Mouse (Mus musculus) heart, embryonic 13.5 days (tissue): ENCODE data around the gene Tgfbr1. TPM values are rescaled to one million over a fixed set of nuclear protein-coding genes. Genes with fewer than 3 reads are reported as not detected.
"Not testable (repeated sequence)": the region's sequence is repeated elsewhere in the genome, so short reads cannot be mapped to it uniquely, and the experiment has no call there.

Experiments used
- ATAC-seq: fragments of 200-750 bp; cut with Nextera tagmentation; 2 replicates; pipeline ENCODE4 v1.8.0; 2017; ENCODE audit warnings: moderate TSS enrichment; ENCODE audit not compliant: insufficient number of reproducible peaks, low FRiP score, low TSS enrichment; ENCODE audit errors: extremely low read depth
- H3K27ac ChIP-seq: fragments of 300-500 bp; sonication (generic); replicated peaks from 2 replicates; pipeline ENCODE4 v1.5.1; 2015; ENCODE audit warnings: moderate library complexity, mild to moderate bottlenecking, inconsistent platforms
- H3K27me3 ChIP-seq: fragments of 300-500 bp; sonication (generic); replicated peaks from 2 replicates; pipeline ENCODE4 v1.6.1; 2015; ENCODE audit warnings: mild to moderate bottlenecking, inconsistent platforms
- H3K36me3 ChIP-seq: fragments of 300-500 bp; sonication (generic); 2 replicates; pipeline ENCODE4 v1.6.1; 2015; ENCODE audit warnings: mild to moderate bottlenecking, inconsistent platforms
- H3K4me1 ChIP-seq: fragments of 300-500 bp; sonication (generic); 2 replicates; pipeline ENCODE4 v1.6.1; 2015; ENCODE audit warnings: inconsistent platforms
- H3K4me2 ChIP-seq: fragments of 300-500 bp; sonication (generic); 2 replicates; pipeline ENCODE4 v1.6.1; 2015; ENCODE audit warnings: inconsistent platforms, mild to moderate bottlenecking, moderate library complexity
- H3K4me3 ChIP-seq: fragments of 300-500 bp; sonication (generic); 2 replicates; pipeline ENCODE4 v1.5.1; 2015; ENCODE audit warnings: moderate library complexity, mild to moderate bottlenecking, inconsistent platforms
- H3K9ac ChIP-seq: fragments of 300-500 bp; sonication (generic); 2 replicates; pipeline ENCODE4 v1.6.1; 2015; ENCODE audit warnings: inconsistent platforms, mild to moderate bottlenecking, moderate library complexity
- H3K9me3 ChIP-seq: fragments of 300-500 bp; sonication (generic); 2 replicates; pipeline ENCODE4 v1.6.1; 2016; ENCODE audit warnings: inconsistent platforms
- WGBS: fragments of 180-500 bp; shearing (Covaris S2); methylation state at CpG from one replicate; pipeline ENCODE4 v1.1.7; 2015; ENCODE audit warnings: mixed read lengths; 5-methylcytosine and 5-hydroxymethylcytosine counted together
- polyA plus RNA-seq: library from polyadenylated mRNA; unstranded; fragments of >200 nt; fragmentation: Nextera tagmentation; extraction: Ambion mirVana; gene quantifications from 2 replicates; pipeline ENCODE4 v1.2.1, GENCODE M21; 2015

The Tgfbr1 gene
- polyA plus RNA-seq, 1 experiment from 2014 or later, result 23.5 TPM

DNA sequence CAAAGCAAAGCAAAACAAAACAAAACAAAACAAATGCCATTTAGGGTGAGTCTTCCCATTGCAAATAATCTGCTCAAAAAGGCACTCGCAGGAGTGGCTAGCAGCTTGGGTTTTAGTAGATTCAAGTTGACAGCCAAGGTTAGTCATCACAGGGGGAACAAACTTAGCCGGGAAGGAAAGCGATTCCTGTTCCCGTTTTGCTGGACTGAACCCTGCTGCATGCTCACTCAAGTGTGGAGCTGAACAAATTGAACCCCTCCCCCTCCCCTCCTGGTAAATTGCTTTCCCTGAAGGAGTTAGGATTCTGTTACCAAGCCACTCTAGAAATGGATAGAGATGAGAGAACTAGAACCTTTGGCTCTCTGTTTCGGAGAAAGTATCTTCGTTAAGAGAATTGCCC, 3.3 kb upstream of the Tgfbr1 start:
- Histone ChIP-seq H3K27me3 (no peaks in the 10 kb centered on the region), H3K4me3 (no peak overlapping the region), H3K4me2 (no peak overlapping the region), H3K27ac (no peak overlapping the region), H3K9ac (no peak overlapping the region), H3K4me1 (peaks cover 21% of the 10 kb centered on the region), H3K9me3 (no peaks in the 10 kb centered on the region), H3K36me3 (no peaks in the 10 kb centered on the region)
- no peak for ATAC-seq
- 53% methylated on average over 6 of the region's 6 CpGs for WGBS

DNA sequence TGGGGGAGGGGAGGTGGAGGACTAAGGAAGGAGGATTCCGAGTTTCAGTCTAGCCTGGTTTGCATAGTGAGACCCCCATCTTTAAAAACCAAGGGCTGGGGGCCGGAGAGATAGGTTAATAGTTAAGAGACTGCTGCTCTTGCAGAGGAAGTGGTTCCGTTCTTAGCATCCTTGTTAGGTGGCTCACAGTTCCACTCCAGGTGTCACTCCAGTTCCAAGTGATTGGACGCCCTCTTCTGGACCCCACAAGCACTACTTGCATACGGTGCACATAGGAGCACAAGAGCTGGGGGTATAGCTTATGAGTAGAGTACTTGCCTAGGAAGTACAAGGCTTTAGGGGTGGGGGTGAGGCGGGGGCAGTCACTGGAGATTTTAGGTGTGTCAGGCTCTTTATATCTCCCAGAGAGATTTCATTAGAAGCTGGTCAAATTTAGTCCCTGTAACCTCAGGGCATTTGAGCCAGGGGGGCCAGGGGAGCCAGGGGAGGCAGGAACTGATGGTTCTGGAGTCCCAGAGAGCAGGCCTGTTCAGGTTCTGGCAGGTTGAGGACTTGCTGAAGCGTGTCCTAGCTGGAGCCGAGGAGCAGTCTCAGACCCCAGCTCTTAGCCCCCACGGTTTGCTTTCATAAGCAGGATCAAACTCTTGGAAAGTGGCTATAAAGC, 1.5 kb upstream of the Tgfbr1 start:
- peak overlapping the region; percentile 87 for H3K9ac ChIP-seq
- no peak for ATAC-seq
- peaks cover 34% of the 10 kb centered on the region for H3K4me1 ChIP-seq
- H3K36me3 ChIP-seq, result no peaks in the 10 kb centered on the region
- H3K4me3 ChIP-seq, result peak overlapping the region; percentile 82
- no peaks in the 10 kb centered on the region for H3K27me3 ChIP-seq
- no peaks in the 10 kb centered on the region for H3K9me3 ChIP-seq
- peak overlapping the region; percentile 36; the same call in 1 of the 2 replicates for H3K27ac ChIP-seq
- 30% methylated on average over 9 of the region's 9 CpGs for WGBS
- peak overlapping the region; percentile 91 for H3K4me2 ChIP-seq

DNA sequence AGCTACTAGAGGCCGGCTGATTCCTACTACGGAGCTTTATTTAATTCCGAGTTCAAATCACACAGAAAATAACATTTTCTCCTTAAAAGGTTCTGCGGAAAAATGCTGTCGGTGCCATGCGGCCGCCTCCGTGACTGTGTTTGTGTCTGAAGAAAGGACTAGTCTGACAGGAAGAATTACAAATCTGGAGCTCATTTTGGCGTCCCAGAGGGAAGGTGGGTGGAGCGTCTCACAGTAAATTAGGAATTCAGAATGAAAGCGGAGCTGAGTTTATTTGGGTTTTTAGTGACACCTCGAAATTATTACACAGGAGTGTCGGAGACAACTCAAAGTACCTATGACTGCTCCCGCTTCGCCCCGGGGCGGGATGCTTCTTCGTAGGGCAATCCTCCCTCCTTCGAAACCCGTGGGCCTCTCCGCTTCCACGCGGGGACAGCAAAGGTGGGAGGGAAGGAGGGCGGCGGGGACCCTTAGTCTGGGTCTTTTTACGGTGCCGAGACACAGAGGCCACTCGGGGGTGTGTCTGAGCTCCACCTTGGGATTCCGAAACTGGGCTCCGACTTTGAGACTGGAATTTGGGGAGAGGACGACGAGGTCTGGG, 861 bp upstream of the Tgfbr1 start:
- ATAC-seq, result no peak
- no peaks in the 10 kb centered on the region for H3K27me3 ChIP-seq
- peaks cover 38% of the 10 kb centered on the region for H3K4me1 ChIP-seq
- H3K4me2 ChIP-seq, result peak overlapping the region; percentile 91
- no peaks in the 10 kb centered on the region for H3K9me3 ChIP-seq
- peak overlapping the region; percentile 87 for H3K9ac ChIP-seq
- WGBS, result 1% methylated on average over 32 of the region's 32 CpGs
- H3K36me3 ChIP-seq, result no peaks in the 10 kb centered on the region
- H3K4me3 ChIP-seq, result peak overlapping the region; percentile 82
- peak overlapping the region; percentile 58 for H3K27ac ChIP-seq

DNA sequence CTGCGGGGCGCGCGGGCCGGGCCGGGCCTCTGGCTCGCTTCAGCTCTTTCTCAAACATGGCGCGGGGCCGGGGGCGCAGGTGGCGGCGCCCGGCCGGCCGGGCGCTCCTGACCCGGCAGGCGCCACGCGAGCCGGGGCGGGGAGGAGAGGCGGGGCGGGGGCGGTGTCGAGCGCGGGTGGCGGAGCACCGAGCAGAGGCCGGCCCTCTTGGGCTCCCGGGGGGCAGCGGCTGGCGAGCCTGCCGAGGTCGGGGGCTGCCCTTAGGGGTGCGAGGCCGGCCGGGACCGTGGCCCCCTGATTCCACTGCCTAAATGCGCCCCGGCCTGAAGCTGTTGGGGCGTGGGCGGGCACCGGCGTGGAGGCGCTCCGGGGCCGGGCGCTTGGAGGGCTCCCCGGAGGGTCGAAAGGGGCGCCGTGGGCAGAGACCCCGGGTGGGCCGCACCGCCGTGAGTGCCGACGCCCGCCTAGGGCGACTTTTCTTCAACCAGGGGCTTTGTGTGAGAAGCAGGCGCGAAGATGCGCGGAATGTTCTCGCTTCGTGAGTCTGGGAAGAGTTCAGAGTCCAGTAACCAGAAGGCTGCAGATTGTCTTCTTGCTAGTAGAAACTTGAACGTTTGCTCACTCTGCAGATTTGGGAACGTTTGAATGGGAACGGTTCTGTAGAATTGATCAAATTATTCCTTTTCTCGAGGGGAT, 542 bp downstream of the Tgfbr1 start:
- WGBS, result under 1% methylated on average over 44 of the region's 73 CpGs
- H3K4me1 ChIP-seq, result peaks cover 48% of the 10 kb centered on the region
- H3K36me3 ChIP-seq, result no peaks in the 10 kb centered on the region
- H3K9me3 ChIP-seq, result no peaks in the 10 kb centered on the region
- peak; percentile 51 for ATAC-seq
- H3K4me2 ChIP-seq, result peak overlapping the region; percentile 91
- peak overlapping the region; percentile 82 for H3K4me3 ChIP-seq
- H3K27ac ChIP-seq, result peak overlapping the region; percentile 97
- H3K9ac ChIP-seq, result peak overlapping the region; percentile 94
- no peaks in the 10 kb centered on the region for H3K27me3 ChIP-seq

DNA sequence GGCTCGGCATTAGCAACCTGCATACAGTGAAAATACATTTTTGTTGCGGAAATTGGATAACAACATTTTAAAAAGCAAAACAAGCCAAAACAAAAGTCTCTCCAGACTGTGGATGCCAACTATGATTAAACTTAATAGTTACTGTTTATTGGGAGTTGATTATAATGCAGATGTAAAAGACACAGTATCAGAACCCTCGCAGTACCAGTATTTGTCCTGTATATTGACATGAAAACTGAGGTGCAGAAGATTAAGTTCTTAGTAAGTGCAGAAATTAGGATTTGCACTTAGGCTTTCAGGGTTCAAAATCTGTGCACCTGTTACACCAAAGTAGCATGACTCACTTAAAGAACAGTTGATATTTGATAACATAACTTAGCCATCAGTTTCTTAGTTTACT, 1.3 kb downstream of the Tgfbr1 start:
- H3K4me3 ChIP-seq, result peak overlapping the region; percentile 82
- H3K27ac ChIP-seq, result no peak overlapping the region
- peak overlapping the region; percentile 91 for H3K4me2 ChIP-seq
- no peaks in the 10 kb centered on the region for H3K9me3 ChIP-seq
- H3K9ac ChIP-seq, result peak overlapping the region; percentile 94
- no peak for ATAC-seq
- 39% methylated on average over 3 of the region's 3 CpGs for WGBS
- H3K4me1 ChIP-seq, result peaks cover 55% of the 10 kb centered on the region
- no peaks in the 10 kb centered on the region for H3K36me3 ChIP-seq
- no peaks in the 10 kb centered on the region for H3K27me3 ChIP-seq

DNA sequence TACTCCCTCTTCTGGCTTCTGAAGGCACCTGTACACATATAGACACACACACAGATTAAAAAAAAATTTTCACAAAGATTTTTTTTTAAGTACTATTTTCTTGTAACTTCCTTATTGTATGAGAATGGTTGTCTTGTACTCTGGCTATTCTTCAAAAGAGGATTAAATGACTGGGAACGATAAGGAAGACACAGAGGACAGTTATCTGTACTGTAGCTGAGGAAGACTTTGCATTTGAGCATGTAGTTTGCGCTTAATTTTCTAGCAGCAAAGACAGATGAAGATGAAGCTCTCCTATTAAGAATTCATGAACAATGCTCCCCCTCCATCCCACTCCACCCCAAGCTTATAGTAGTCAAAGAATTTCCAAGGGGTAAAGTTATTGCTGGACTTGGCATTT, 9.6 kb downstream of the Tgfbr1 start:
- Histone ChIP-seq H3K27me3 (no peaks in the 10 kb centered on the region), H3K9ac (no peak overlapping the region), H3K36me3 (no peaks in the 10 kb centered on the region), H3K9me3 (no peaks in the 10 kb centered on the region), H3K4me2 (no peak overlapping the region), H3K4me3 (no peak overlapping the region), H3K4me1 (peaks cover 48% of the 10 kb centered on the region), H3K27ac (no peak overlapping the region)
- no peak for ATAC-seq
- 85% methylated on average over 2 of the region's 2 CpGs for WGBS

DNA sequence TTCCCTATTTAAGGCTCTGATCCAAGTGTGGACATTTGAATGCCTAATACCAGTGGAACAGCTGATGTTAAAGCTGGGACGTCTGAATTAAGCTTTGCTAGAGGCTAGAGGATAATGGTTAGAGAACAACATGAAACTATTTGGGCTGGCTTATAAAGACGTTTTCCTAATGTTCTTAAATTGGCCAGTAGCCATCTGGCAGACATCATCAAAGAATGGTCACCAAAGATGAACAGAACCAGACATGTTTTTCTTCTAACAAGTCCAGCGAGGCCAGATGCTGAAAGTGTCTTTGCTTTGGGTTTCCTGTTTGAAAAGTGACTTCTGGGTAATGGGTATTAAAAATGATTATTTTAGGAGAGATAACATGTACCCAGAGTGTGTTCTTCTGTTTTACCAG, 10.1 kb downstream of the Tgfbr1 start:
- H3K4me2 ChIP-seq, result no peak overlapping the region
- ATAC-seq, result no peak

DNA sequence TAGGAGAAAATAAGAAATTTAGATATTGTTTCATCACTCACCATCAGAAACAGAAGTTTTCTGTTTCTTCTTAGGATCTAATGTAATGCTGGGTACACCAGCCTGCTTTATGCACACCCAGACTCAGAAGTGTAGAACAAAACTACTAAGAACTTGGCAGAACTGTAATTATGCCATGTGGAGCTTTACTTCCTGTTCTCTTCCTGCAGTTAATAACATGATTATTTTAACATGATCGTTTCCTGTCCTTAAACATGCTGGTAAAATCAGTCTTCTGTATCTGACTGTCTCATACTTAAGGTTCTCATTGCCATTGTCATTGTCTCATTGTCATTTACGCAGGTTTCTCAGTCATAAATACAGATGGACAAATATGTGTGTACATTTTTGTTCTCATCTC, 15.7 kb downstream of the Tgfbr1 start:
- no peaks in the 10 kb centered on the region for H3K36me3 ChIP-seq
- no peaks in the 10 kb centered on the region for H3K27me3 ChIP-seq
- no peak for ATAC-seq
- no peak overlapping the region for H3K4me3 ChIP-seq
- peaks cover 12% of the 10 kb centered on the region for H3K4me1 ChIP-seq
- H3K9ac ChIP-seq, result no peak overlapping the region
- 80% methylated on average over 2 of the region's 2 CpGs for WGBS
- no peak overlapping the region for H3K4me2 ChIP-seq
- no peak overlapping the region for H3K27ac ChIP-seq
- H3K9me3 ChIP-seq, result no peaks in the 10 kb centered on the region

More for the DNA sequence above, 10.1 kb downstream of the Tgfbr1 start:
- Histone ChIP-seq H3K36me3 (no peaks in the 10 kb centered on the region), H3K27me3 (no peaks in the 10 kb centered on the region), H3K4me1 (peaks cover 48% of the 10 kb centered on the region), H3K9me3 (no peaks in the 10 kb centered on the region), H3K4me3 (no peak overlapping the region), H3K27ac (no peak overlapping the region), H3K9ac (no peak overlapping the region)
- WGBS, result 43% methylated on average over 3 of the region's 3 CpGs

DNA sequence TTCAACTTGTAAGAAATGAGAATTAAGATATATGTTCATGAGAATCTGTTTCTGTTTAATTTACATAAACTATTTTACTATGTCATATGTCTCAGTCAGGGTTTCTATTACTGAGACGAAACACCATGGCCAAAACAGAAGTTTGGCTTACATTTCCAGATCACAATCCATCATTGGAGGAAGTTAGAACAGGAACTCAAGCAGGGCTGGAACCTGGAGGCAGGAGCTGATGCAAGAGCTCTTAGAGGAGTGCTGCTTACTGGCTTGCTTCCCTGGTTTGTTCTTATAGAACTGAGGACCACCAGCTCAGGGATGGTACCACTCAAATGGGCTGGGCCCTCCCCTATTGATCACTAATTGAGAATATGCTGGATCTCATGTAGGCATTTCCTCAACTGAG, 25.7 kb downstream of the Tgfbr1 start:
- Histone ChIP-seq H3K27ac (no peak overlapping the region), H3K4me2 (no peak overlapping the region), H3K36me3 (no peaks in the 10 kb centered on the region), H3K9me3 (no peaks in the 10 kb centered on the region), H3K4me3 (no peak overlapping the region), H3K4me1 (peaks cover 38% of the 10 kb centered on the region), H3K27me3 (no peaks in the 10 kb centered on the region), H3K9ac (no peak overlapping the region)
- no peak for ATAC-seq
- WGBS, result 50% methylated on average over 1 of the region's 1 CpGs

DNA sequence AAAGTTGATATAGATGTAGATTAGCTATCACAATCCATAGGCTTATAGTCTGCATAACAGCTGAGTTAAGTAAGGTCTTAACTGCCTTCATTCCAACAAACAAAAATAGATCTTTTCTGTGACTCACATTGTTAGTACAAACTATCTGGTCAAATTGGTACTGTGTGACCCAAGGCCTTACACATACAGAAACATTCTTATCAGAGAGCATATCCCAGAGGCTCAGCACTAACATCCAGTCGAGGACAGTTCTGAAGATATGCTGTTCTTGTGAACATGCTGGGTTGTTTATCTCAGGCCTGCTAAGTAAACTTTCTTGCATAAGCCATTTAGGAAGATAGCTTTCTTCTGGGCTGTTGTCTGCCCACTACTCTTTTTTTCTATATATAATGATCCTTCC, 29.4 kb downstream of the Tgfbr1 start:
- Histone ChIP-seq H3K27me3 (no peaks in the 10 kb centered on the region), H3K9ac (no peak overlapping the region), H3K27ac (no peak overlapping the region; the same call in 1 of the 2 replicates), H3K4me2 (no peak overlapping the region), H3K4me1 (peaks cover 38% of the 10 kb centered on the region), H3K9me3 (no peaks in the 10 kb centered on the region), H3K36me3 (peaks cover 26% of the 10 kb centered on the region), H3K4me3 (no peak overlapping the region)
- WGBS, result 3% methylated on average over 1 of the region's 1 CpGs
- no peak for ATAC-seq

DNA sequence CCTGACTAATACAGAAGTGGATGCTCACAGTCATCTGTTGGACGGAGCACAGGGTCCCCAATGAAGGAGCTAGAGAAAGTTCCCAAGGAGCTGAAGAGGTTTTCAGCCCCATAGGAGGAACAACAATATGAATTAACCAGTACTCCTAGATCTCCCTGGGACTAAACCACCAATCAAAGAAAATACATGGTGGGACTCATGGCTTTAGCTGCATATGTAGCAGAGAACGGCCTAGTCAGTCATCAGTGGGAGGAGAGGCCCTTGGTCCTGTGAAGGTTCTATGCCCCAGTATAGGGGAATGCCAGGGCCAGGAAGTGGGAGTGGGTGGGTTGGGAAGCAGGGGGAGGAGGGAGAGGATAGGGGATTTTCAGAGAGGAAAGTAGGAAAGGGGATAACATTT, 38.9 kb downstream of the Tgfbr1 start:
- not testable (repeated sequence) for ATAC-seq, H3K27ac ChIP-seq, H3K27me3 ChIP-seq, H3K4me2 ChIP-seq, H3K4me1 ChIP-seq, H3K9ac ChIP-seq, H3K4me3 ChIP-seq, H3K9me3 ChIP-seq
- 99% methylated on average over 2 of the region's 2 CpGs for WGBS
- H3K36me3 ChIP-seq, result peaks cover 34% of the 10 kb centered on the region
